Mouse (Mus musculus): ENCODE measurements around the gene Wwtr1. TPM values are rescaled to one million over a fixed set of nuclear protein-coding genes. Genes with fewer than 3 reads are reported as not detected.

Wwtr1 gene
- polyA plus RNA-seq, 1 experiment from 2014 or later, result 6.6 TPM

GRCm38 (mm10) chr3:57466289-57466688, 109.4 kb downstream of the Wwtr1 start:
- H3K4me3 ChIP-seq (ENCODE audit: low read depth, low read length), result no peak overlapping the region
- WGBS, result 68% methylated on average over 3 of the region's 3 CpGs
- no peak overlapping the region for H3K9ac ChIP-seq (replicated peaks; ENCODE audit: low read depth, low read length)
- H3K9me3 ChIP-seq (ENCODE audit: control insufficient read depth, low read length), result no peaks in the 10 kb centered on the region
- no peaks in the 10 kb centered on the region for H3K27me3 ChIP-seq (ENCODE audit: control insufficient read depth, insufficient read depth, low read length)
- H3K4me2 ChIP-seq (ENCODE audit: low read depth, low read length), result no peak overlapping the region
- no peak overlapping the region for H3K27ac ChIP-seq (ENCODE audit: low read depth, low read length)
- peaks cover 7% of the 10 kb centered on the region for H3K4me1 ChIP-seq (ENCODE audit: control insufficient read depth, insufficient read depth, low read length)
- no peaks in the 10 kb centered on the region for H3K36me3 ChIP-seq (ENCODE audit: control insufficient read depth, insufficient read depth, low read length)
- ATAC-seq (ENCODE audit: low read depth), result peak; percentile 58; the same call in 1 of the 2 replicates

- H3K36me3 ChIP-seq (ENCODE audit: control insufficient read depth, insufficient read depth, low read length), result no peaks in the 10 kb centered on the region
- no peak overlapping the region for H3K9ac ChIP-seq (replicated peaks; ENCODE audit: low read depth, low read length)
- H3K4me1 ChIP-seq (ENCODE audit: control insufficient read depth, insufficient read depth, low read length), result no peaks in the 10 kb centered on the region
- H3K9me3 ChIP-seq (ENCODE audit: control insufficient read depth, low read length), result no peaks in the 10 kb centered on the region
- H3K4me2 ChIP-seq (ENCODE audit: low read depth, low read length), result no peak overlapping the region
- WGBS, result 82% methylated on average over 4 of the region's 4 CpGs
- no peaks in the 10 kb centered on the region for H3K27me3 ChIP-seq (ENCODE audit: control insufficient read depth, insufficient read depth, low read length)
- no peak for ATAC-seq (ENCODE audit: low read depth)
- H3K27ac ChIP-seq (ENCODE audit: low read depth, low read length), result no peak overlapping the region
- no peak overlapping the region for H3K4me3 ChIP-seq (ENCODE audit: low read depth, low read length)
These were observed 112.4 kb downstream of the Wwtr1 start for GRCm38 (mm10) chr3:57463302-57463701.

GRCm38 (mm10) chr3:57458652-57459051, 117.1 kb downstream of the Wwtr1 start:
- no peak overlapping the region for H3K4me2 ChIP-seq (ENCODE audit: low read depth, low read length)
- H3K36me3 ChIP-seq (ENCODE audit: control insufficient read depth, insufficient read depth, low read length), result no peaks in the 10 kb centered on the region
- no peak overlapping the region for H3K9ac ChIP-seq (replicated peaks; ENCODE audit: low read depth, low read length)
- H3K27me3 ChIP-seq (ENCODE audit: control insufficient read depth, insufficient read depth, low read length), result no peaks in the 10 kb centered on the region
- 64% methylated on average over 11 of the region's 11 CpGs for WGBS
- no peak overlapping the region for H3K4me3 ChIP-seq (ENCODE audit: low read depth, low read length)
- H3K27ac ChIP-seq (ENCODE audit: low read depth, low read length), result no peak overlapping the region
- no peaks in the 10 kb centered on the region for H3K4me1 ChIP-seq (ENCODE audit: control insufficient read depth, insufficient read depth, low read length)
- H3K9me3 ChIP-seq (ENCODE audit: control insufficient read depth, low read length), result no peaks in the 10 kb centered on the region
- ATAC-seq (ENCODE audit: low read depth), result 0 out of 2 replicates have a peak, but pooled peaks have one; percentile 60

GRCm38 (mm10) chr3:57448445-57448844, 127.3 kb downstream of the Wwtr1 start:
- no peak overlapping the region for H3K4me2 ChIP-seq (ENCODE audit: low read depth, low read length)
- no peaks in the 10 kb centered on the region for H3K27me3 ChIP-seq (ENCODE audit: control insufficient read depth, insufficient read depth, low read length)
- no peaks in the 10 kb centered on the region for H3K4me1 ChIP-seq (ENCODE audit: control insufficient read depth, insufficient read depth, low read length)
- no peaks in the 10 kb centered on the region for H3K36me3 ChIP-seq (ENCODE audit: control insufficient read depth, insufficient read depth, low read length)
- no peaks in the 10 kb centered on the region for H3K9me3 ChIP-seq (ENCODE audit: control insufficient read depth, low read length)
- 34% methylated on average over 5 of the region's 5 CpGs for WGBS
- peak; percentile 87 for ATAC-seq (ENCODE audit: low read depth)
- H3K27ac ChIP-seq (ENCODE audit: low read depth, low read length), result no peak overlapping the region
- no peak overlapping the region for H3K9ac ChIP-seq (replicated peaks; ENCODE audit: low read depth, low read length)
- H3K4me3 ChIP-seq (ENCODE audit: low read depth, low read length), result no peak overlapping the region

- H3K9ac ChIP-seq (replicated peaks; ENCODE audit: low read depth, low read length), result no peak overlapping the region
These were observed 127.8 kb downstream of the Wwtr1 start for GRCm38 (mm10) chr3:57447889-57448288.

GRCm38 (mm10) chr3:57445706-57446105, 130.0 kb downstream of the Wwtr1 start:
- 53% methylated on average over 3 of the region's 3 CpGs for WGBS
- Histone ChIP-seq H3K9me3 (ENCODE audit: control insufficient read depth, low read length) (no peaks in the 10 kb centered on the region), H3K4me3 (ENCODE audit: low read depth, low read length) (no peak overlapping the region), H3K4me1 (ENCODE audit: control insufficient read depth, insufficient read depth, low read length) (no peaks in the 10 kb centered on the region), H3K27ac (ENCODE audit: low read depth, low read length) (no peak overlapping the region), H3K4me2 (ENCODE audit: low read depth, low read length) (no peak overlapping the region), H3K36me3 (ENCODE audit: control insufficient read depth, insufficient read depth, low read length) (no peaks in the 10 kb centered on the region), H3K9ac (replicated peaks; ENCODE audit: low read depth, low read length) (no peak overlapping the region), H3K27me3 (ENCODE audit: control insufficient read depth, insufficient read depth, low read length) (no peaks in the 10 kb centered on the region)
- no peak for ATAC-seq (ENCODE audit: low read depth)

More at GRCm38 (mm10) chr3:57447889-57448288, 127.8 kb downstream of the Wwtr1 start:
- H3K27me3 ChIP-seq (ENCODE audit: control insufficient read depth, insufficient read depth, low read length), result no peaks in the 10 kb centered on the region
- H3K4me1 ChIP-seq (ENCODE audit: control insufficient read depth, insufficient read depth, low read length), result no peaks in the 10 kb centered on the region
- ATAC-seq (ENCODE audit: low read depth), result 0 out of 2 replicates have a peak, but pooled peaks have one; percentile 1
- 56% methylated on average over 1 of the region's 1 CpGs for WGBS
- H3K36me3 ChIP-seq (ENCODE audit: control insufficient read depth, insufficient read depth, low read length), result no peaks in the 10 kb centered on the region
- H3K9me3 ChIP-seq (ENCODE audit: control insufficient read depth, low read length), result no peaks in the 10 kb centered on the region
- H3K4me2 ChIP-seq (ENCODE audit: low read depth, low read length), result no peak overlapping the region
- no peak overlapping the region for H3K4me3 ChIP-seq (ENCODE audit: low read depth, low read length)
- H3K27ac ChIP-seq (ENCODE audit: low read depth, low read length), result no peak overlapping the region

GRCm38 (mm10) chr3:57440956-57441355, 134.8 kb downstream of the Wwtr1 start:
- no peak overlapping the region for H3K4me2 ChIP-seq (ENCODE audit: low read depth, low read length)
- no peak overlapping the region for H3K9ac ChIP-seq (replicated peaks; ENCODE audit: low read depth, low read length)
- no peaks in the 10 kb centered on the region for H3K36me3 ChIP-seq (ENCODE audit: control insufficient read depth, insufficient read depth, low read length)
- no peaks in the 10 kb centered on the region for H3K27me3 ChIP-seq (ENCODE audit: control insufficient read depth, insufficient read depth, low read length)
- no peaks in the 10 kb centered on the region for H3K4me1 ChIP-seq (ENCODE audit: control insufficient read depth, insufficient read depth, low read length)
- H3K4me3 ChIP-seq (ENCODE audit: low read depth, low read length), result no peak overlapping the region
- no peak for ATAC-seq (ENCODE audit: low read depth)
- H3K27ac ChIP-seq (ENCODE audit: low read depth, low read length), result no peak overlapping the region
- WGBS, result 83% methylated on average over 3 of the region's 3 CpGs
- no peaks in the 10 kb centered on the region for H3K9me3 ChIP-seq (ENCODE audit: control insufficient read depth, low read length)

- Histone ChIP-seq H3K4me2 (ENCODE audit: low read depth, low read length) (no peak overlapping the region), H3K9ac (replicated peaks; ENCODE audit: low read depth, low read length) (no peak overlapping the region), H3K9me3 (ENCODE audit: control insufficient read depth, low read length) (no peaks in the 10 kb centered on the region), H3K4me3 (ENCODE audit: low read depth, low read length) (no peak overlapping the region), H3K27ac (ENCODE audit: low read depth, low read length) (no peak overlapping the region), H3K36me3 (ENCODE audit: control insufficient read depth, insufficient read depth, low read length) (no peaks in the 10 kb centered on the region), H3K4me1 (ENCODE audit: control insufficient read depth, insufficient read depth, low read length) (no peaks in the 10 kb centered on the region), H3K27me3 (ENCODE audit: control insufficient read depth, insufficient read depth, low read length) (no peaks in the 10 kb centered on the region)
- no peak for ATAC-seq (ENCODE audit: low read depth)
- WGBS, result 89% methylated on average over 8 of the region's 8 CpGs
These were observed 140.3 kb downstream of the Wwtr1 start for GRCm38 (mm10) chr3:57435364-57435763.

GRCm38 (mm10) chr3:57431706-57432105, 144.0 kb downstream of the Wwtr1 start:
- no peaks in the 10 kb centered on the region for H3K4me1 ChIP-seq (ENCODE audit: control insufficient read depth, insufficient read depth, low read length)
- no peak overlapping the region for H3K4me2 ChIP-seq (ENCODE audit: low read depth, low read length)
- H3K27me3 ChIP-seq (ENCODE audit: control insufficient read depth, insufficient read depth, low read length), result no peaks in the 10 kb centered on the region
- H3K9me3 ChIP-seq (ENCODE audit: control insufficient read depth, low read length), result no peaks in the 10 kb centered on the region
- no peak overlapping the region for H3K27ac ChIP-seq (ENCODE audit: low read depth, low read length)
- WGBS, result 74% methylated on average over 3 of the region's 3 CpGs
- no peak overlapping the region for H3K9ac ChIP-seq (replicated peaks; ENCODE audit: low read depth, low read length)
- no peak for ATAC-seq (ENCODE audit: low read depth)
- no peak overlapping the region for H3K4me3 ChIP-seq (ENCODE audit: low read depth, low read length)
- H3K36me3 ChIP-seq (ENCODE audit: control insufficient read depth, insufficient read depth, low read length), result no peaks in the 10 kb centered on the region
